Mouse (Mus musculus) G1E (cell line): ENCODE data around the gene Cisd1.

Source experiments
- CTCF ChIP-seq: IDR thresholded peaks from 2 replicates; pipeline ENCODE4 v1.5.1; 2012; ENCODE audit warnings: low read depth, low read length, inconsistent platforms, mixed read lengths
- GATA1 ChIP-seq: IDR thresholded peaks from 2 replicates; pipeline ENCODE4 v1.6.1; 2012; ENCODE audit warnings: borderline replicate concordance, low read length, inconsistent platforms, mixed read lengths
- GATA2 ChIP-seq: IDR thresholded peaks from 2 replicates; pipeline ENCODE4 v1.6.1; 2012; ENCODE audit warnings: low read depth, low read length, inconsistent platforms, borderline replicate concordance
- POLR2AphosphoS5 ChIP-seq: IDR thresholded peaks from 2 replicates; pipeline ENCODE4 v1.6.1; 2012; ENCODE audit warnings: low read depth, low read length, inconsistent platforms; ENCODE audit not compliant: insufficient replicate concordance
- TAL1 ChIP-seq: conservative IDR thresholded peaks from 2 replicates; pipeline ENCODE4 v1.6.1; 2012; ENCODE audit warnings: low read depth, low read length, inconsistent platforms, mixed read lengths

DNA sequence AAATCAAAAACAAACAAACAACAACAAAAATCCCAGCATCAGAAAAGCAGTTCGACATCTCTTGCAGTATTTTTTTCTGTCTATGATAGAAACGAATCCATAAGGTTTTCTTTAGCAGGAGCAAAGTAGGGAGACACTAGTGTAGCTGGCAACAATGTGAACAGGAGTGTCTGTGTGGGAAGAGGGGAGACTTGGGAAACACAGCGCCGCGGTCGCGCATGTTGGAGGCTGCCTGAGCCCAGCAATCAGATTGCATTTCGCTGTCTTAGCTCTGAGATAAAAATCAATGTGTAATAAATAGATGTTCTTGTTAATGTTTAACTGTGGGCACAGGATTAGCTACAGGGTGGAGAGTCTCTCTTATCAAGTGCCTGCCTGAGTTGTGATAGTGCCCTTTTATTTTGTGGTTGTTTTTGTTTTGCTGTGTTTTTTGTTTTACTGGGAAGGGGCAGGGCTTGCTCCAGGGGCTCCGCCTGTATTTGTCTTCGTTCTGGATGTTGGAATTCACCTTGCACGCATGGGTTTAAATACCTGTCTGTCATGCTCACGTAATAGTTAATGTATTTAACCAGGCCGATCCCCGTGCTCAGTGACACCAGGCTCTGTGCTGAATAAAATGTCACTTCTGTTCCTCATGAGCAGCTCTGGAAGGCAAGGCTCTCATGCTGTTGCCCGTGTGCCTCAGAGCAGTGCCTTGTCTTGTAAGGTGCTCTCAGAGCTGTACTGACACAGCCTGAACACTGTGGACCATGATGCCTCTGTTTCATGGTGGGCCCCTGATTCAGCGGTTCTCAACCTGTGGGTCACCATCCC lies 23.6 kb upstream of the Cisd1 start:
- TF ChIP-seq CTCF (no peak), GATA1 (no peak), POLR2AphosphoS5 (no peak), TAL1 (no peak), GATA2 (no peak)
